Mouse (Mus musculus): ENCODE results near the gene Wars. TPM values are rescaled to one million over a fixed set of nuclear protein-coding genes. Genes with fewer than 3 reads are reported as not detected.

Gene Wars
- polyA plus RNA-seq, 1 experiment from 2014 or later: 142 TPM

GRCm38 (mm10) chr12:108903600-108904275 is 9.8 kb upstream of the Wars start:
- no peak overlapping the region for H3K4me3 ChIP-seq
- 86% methylated on average over 8 of the region's 8 CpGs for WGBS
- peaks cover 32% of the 10 kb centered on the region for H3K4me1 ChIP-seq (replicated peaks)
- no peaks in the 10 kb centered on the region for H3K9me3 ChIP-seq
- DNase-seq (ENCODE audit: low spot score): peak; percentile 57
- peaks cover 4% of the 10 kb centered on the region; the same call in 1 of the 2 replicates for H3K27me3 ChIP-seq (ENCODE audit: insufficient read depth, poor library complexity, severe bottlenecking)
- 0 out of 2 replicates have a peak overlapping the region, but pooled peaks have one; percentile 25 for H3K27ac ChIP-seq
- 0 out of 2 replicates have a peak, but pooled peaks cover 5% of the 10 kb centered on the region for H3K36me3 ChIP-seq

- no peak overlapping the region for H3K27ac ChIP-seq
- 25% methylated on average over 8 of the region's 8 CpGs for WGBS
- peaks cover 32% of the 10 kb centered on the region for H3K4me1 ChIP-seq (replicated peaks)
- H3K4me3 ChIP-seq: no peak overlapping the region
- H3K9me3 ChIP-seq: no peaks in the 10 kb centered on the region
- H3K27me3 ChIP-seq (ENCODE audit: insufficient read depth, poor library complexity, severe bottlenecking): peaks cover 4% of the 10 kb centered on the region; the same call in 1 of the 2 replicates
- peak; percentile 63 for DNase-seq (ENCODE audit: low spot score)
- peaks cover 12% of the 10 kb centered on the region; the same call in 1 of the 2 replicates for H3K36me3 ChIP-seq
Measured at GRCm38 (mm10) chr12:108902940-108903339, 9.0 kb upstream of the Wars start.

GRCm38 (mm10) chr12:108901346-108901745 is 7.4 kb upstream of the Wars start:
- no peak for DNase-seq (ENCODE audit: low spot score)
- H3K27ac ChIP-seq: no peak overlapping the region
- 87% methylated on average over 5 of the region's 5 CpGs for WGBS
- H3K36me3 ChIP-seq: peaks cover 12% of the 10 kb centered on the region; the same call in 1 of the 2 replicates
- H3K4me3 ChIP-seq: no peak overlapping the region
- 0 out of 2 replicates have a peak, but pooled peaks cover 4% of the 10 kb centered on the region for H3K27me3 ChIP-seq (ENCODE audit: insufficient read depth, poor library complexity, severe bottlenecking)
- peaks cover 25% of the 10 kb centered on the region for H3K4me1 ChIP-seq (replicated peaks)
- no peaks in the 10 kb centered on the region for H3K9me3 ChIP-seq

- H3K9me3 ChIP-seq: no peaks in the 10 kb centered on the region
- H3K27me3 ChIP-seq (ENCODE audit: insufficient read depth, poor library complexity, severe bottlenecking): no peaks in the 10 kb centered on the region
- peaks cover 25% of the 10 kb centered on the region for H3K4me1 ChIP-seq (replicated peaks)
- no peak overlapping the region for H3K27ac ChIP-seq
- H3K36me3 ChIP-seq: peaks cover 17% of the 10 kb centered on the region; the same call in 1 of the 2 replicates
- no peak overlapping the region for H3K4me3 ChIP-seq
- 77% methylated on average over 3 of the region's 3 CpGs for WGBS
- no peak for DNase-seq (ENCODE audit: low spot score)
Measured at GRCm38 (mm10) chr12:108896006-108896405, 2.0 kb upstream of the Wars start.

- no peaks in the 10 kb centered on the region for H3K27me3 ChIP-seq (ENCODE audit: insufficient read depth, poor library complexity, severe bottlenecking)
- DNase-seq (ENCODE audit: low spot score): no peak
- H3K4me1 ChIP-seq (replicated peaks): peaks cover 25% of the 10 kb centered on the region
- H3K4me3 ChIP-seq: peak overlapping the region; percentile 94
- peak overlapping the region; percentile 91 for H3K27ac ChIP-seq
- peaks cover 30% of the 10 kb centered on the region for H3K36me3 ChIP-seq
- 3% methylated on average over 7 of the region's 7 CpGs for WGBS
- H3K9me3 ChIP-seq: no peaks in the 10 kb centered on the region
Measured at GRCm38 (mm10) chr12:108894432-108894816, 450 bp upstream of the Wars start.

- 25% methylated on average over 12 of the region's 12 CpGs for WGBS
- H3K27ac ChIP-seq: peak within 1 kb of the TSS; percentile 91
- no peak for DNase-seq (ENCODE audit: low spot score)
Measured at GRCm38 (mm10) chr12:108892989-108893714, 822 bp downstream of the Wars start, which contains the start of gene Wdr25. TSS of gene Wdr25 (plus strand) at chr12:108893631.

GRCm38 (mm10) chr12:108888632-108889031 is 5.3 kb downstream of the Wars start:
- 67% methylated on average over 4 of the region's 4 CpGs for WGBS
- no peaks in the 10 kb centered on the region for H3K9me3 ChIP-seq
- peaks cover 15% of the 10 kb centered on the region for H3K4me1 ChIP-seq (replicated peaks)
- H3K27me3 ChIP-seq (ENCODE audit: insufficient read depth, poor library complexity, severe bottlenecking): no peaks in the 10 kb centered on the region
- H3K27ac ChIP-seq: no peak overlapping the region
- DNase-seq (ENCODE audit: low spot score): no peak
- no peak overlapping the region for H3K4me3 ChIP-seq
- peaks cover 78% of the 10 kb centered on the region for H3K36me3 ChIP-seq

More at GRCm38 (mm10) chr12:108892989-108893714, 822 bp downstream of the Wars start, which contains the start of gene Wdr25:
- Histone ChIP-seq H3K9me3 (no peaks in the 10 kb centered on the region), H3K27me3 (ENCODE audit: insufficient read depth, poor library complexity, severe bottlenecking) (no peaks in the 10 kb centered on the region), H3K4me1 (replicated peaks) (peaks cover 25% of the 10 kb centered on the region), H3K36me3 (peaks cover 35% of the 10 kb centered on the region), H3K4me3 (peak within 1 kb of the TSS; percentile 94)

GRCm38 (mm10) chr12:108887077-108887476 is 6.9 kb downstream of the Wars start:
- H3K36me3 ChIP-seq: peaks cover 93% of the 10 kb centered on the region
- DNase-seq (ENCODE audit: low spot score): no peak
- H3K4me1 ChIP-seq (replicated peaks): no peaks in the 10 kb centered on the region
- no peaks in the 10 kb centered on the region for H3K27me3 ChIP-seq (ENCODE audit: insufficient read depth, poor library complexity, severe bottlenecking)
- no peaks in the 10 kb centered on the region for H3K9me3 ChIP-seq
- no peak overlapping the region for H3K4me3 ChIP-seq
- 91% methylated on average over 4 of the region's 4 CpGs for WGBS
- H3K27ac ChIP-seq: no peak overlapping the region

GRCm38 (mm10) chr12:108885906-108886305 is 8.1 kb downstream of the Wars start:
- no peak for DNase-seq (ENCODE audit: low spot score)
- no peak overlapping the region for H3K27ac ChIP-seq

GRCm38 (mm10) chr12:108882776-108883175 is 11.2 kb downstream of the Wars start:
- Histone ChIP-seq H3K27ac (no peak overlapping the region), H3K4me1 (replicated peaks) (no peaks in the 10 kb centered on the region), H3K9me3 (no peaks in the 10 kb centered on the region), H3K27me3 (ENCODE audit: insufficient read depth, poor library complexity, severe bottlenecking) (no peaks in the 10 kb centered on the region), H3K36me3 (peaks cover 98% of the 10 kb centered on the region), H3K4me3 (no peak overlapping the region)
- DNase-seq (ENCODE audit: low spot score): no peak
- WGBS: 93% methylated on average over 8 of the region's 8 CpGs

More at GRCm38 (mm10) chr12:108885906-108886305, 8.1 kb downstream of the Wars start:
- WGBS: 89% methylated on average over 1 of the region's 1 CpGs
- no peaks in the 10 kb centered on the region for H3K4me1 ChIP-seq (replicated peaks)
- no peak overlapping the region for H3K4me3 ChIP-seq
- H3K9me3 ChIP-seq: no peaks in the 10 kb centered on the region
- H3K36me3 ChIP-seq: peaks cover 98% of the 10 kb centered on the region
- H3K27me3 ChIP-seq (ENCODE audit: insufficient read depth, poor library complexity, severe bottlenecking): no peaks in the 10 kb centered on the region

GRCm38 (mm10) chr12:108881192-108881591 is 12.8 kb downstream of the Wars start:
- no peak overlapping the region for H3K4me3 ChIP-seq
- H3K27ac ChIP-seq: no peak overlapping the region
- WGBS: 89% methylated on average over 3 of the region's 3 CpGs
- peaks cover 97% of the 10 kb centered on the region for H3K36me3 ChIP-seq
- H3K27me3 ChIP-seq (ENCODE audit: insufficient read depth, poor library complexity, severe bottlenecking): no peaks in the 10 kb centered on the region
- no peaks in the 10 kb centered on the region for H3K4me1 ChIP-seq (replicated peaks)
- no peak for DNase-seq (ENCODE audit: low spot score)
- H3K9me3 ChIP-seq: no peaks in the 10 kb centered on the region

GRCm38 (mm10) chr12:108880606-108881005 is 13.4 kb downstream of the Wars start:
- no peaks in the 10 kb centered on the region for H3K27me3 ChIP-seq (ENCODE audit: insufficient read depth, poor library complexity, severe bottlenecking)
- no peaks in the 10 kb centered on the region for H3K9me3 ChIP-seq
- H3K4me1 ChIP-seq (replicated peaks): no peaks in the 10 kb centered on the region
- no peak for DNase-seq (ENCODE audit: low spot score)
- H3K27ac ChIP-seq: no peak overlapping the region
- H3K36me3 ChIP-seq: peaks cover 97% of the 10 kb centered on the region
- WGBS: 95% methylated on average over 5 of the region's 5 CpGs
- H3K4me3 ChIP-seq: no peak overlapping the region

- Histone ChIP-seq H3K9me3 (no peaks in the 10 kb centered on the region), H3K4me3 (no peak overlapping the region), H3K36me3 (peaks cover 97% of the 10 kb centered on the region), H3K27me3 (ENCODE audit: insufficient read depth, poor library complexity, severe bottlenecking) (no peaks in the 10 kb centered on the region), H3K4me1 (replicated peaks) (no peaks in the 10 kb centered on the region), H3K27ac (no peak overlapping the region)
- 94% methylated on average over 4 of the region's 4 CpGs for WGBS
- DNase-seq (ENCODE audit: low spot score): no peak
Measured at GRCm38 (mm10) chr12:108879138-108879537, 14.8 kb downstream of the Wars start.

Measured in hindbrain, embryonic 10.5 days (tissue).